Mouse (Mus musculus) adrenal gland, postnatal 0 days (tissue): ENCODE data around the gene Gm3500. TPM values are rescaled to one million over a fixed set of nuclear protein-coding genes. Genes with fewer than 3 reads are reported as not detected.

Experiments
- polyA plus RNA-seq: library from polyadenylated mRNA; unstranded; fragments of >200 nt; fragmentation: Nextera tagmentation; extraction: Ambion mirVana; gene quantifications from 2 replicates; pipeline ENCODE4 v1.2.1, GENCODE M21; 2015

The Gm3500 gene
- polyA plus RNA-seq: 0.08 TPM in 1 of 2 replicates, not detected in the other

DNA sequence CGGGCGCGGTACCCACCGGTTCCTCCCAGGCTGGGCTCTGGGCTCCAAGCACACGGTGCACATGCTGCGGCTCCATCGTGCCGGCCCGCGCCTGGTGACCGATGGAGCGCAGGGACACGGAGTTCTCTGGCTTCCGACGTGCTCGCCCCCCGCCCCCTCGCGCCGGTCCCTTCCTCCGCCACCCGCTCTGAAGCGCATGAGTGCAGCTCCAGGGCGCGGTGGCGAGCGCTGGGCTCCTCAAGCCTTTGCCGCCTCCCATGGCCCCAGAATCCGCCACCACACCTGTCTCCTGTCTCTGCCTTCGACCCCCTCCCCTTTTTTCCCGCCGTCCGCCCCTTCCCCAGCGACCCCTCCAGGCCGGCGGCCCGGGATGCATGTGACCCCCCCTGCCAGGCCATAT is at the start of gene Gm3500:
Gene Gm3500 (minus strand): TSS at position 101 of the 400 bp plus-strand sequence.

DNA sequence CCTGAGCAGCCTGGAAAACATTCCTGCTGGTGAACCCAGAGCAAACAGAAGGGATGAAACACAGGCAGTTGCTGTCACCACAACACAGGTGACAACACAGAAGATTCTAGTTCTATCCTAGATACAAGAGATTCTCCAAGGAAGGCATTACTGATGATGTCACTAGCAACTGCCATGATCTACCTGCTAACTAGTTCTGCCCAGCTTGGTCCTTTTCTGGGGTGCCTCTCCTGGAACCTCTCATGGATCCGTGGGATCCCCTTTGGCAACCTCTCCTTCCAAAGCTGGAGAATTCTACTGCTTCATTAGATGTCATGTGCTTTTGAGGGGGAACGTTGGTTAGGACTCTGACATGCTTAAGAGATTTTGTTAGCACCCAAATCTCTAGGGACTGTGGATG is 54.0 kb downstream of the Gm3500 start, which contains the start of gene Gm3542:
Gene Gm3542 (minus strand): TSS at position 101 of the 400 bp plus-strand sequence.

Other genes with a start within 250 kb of the Gm3500 start
- gene Gm3317, start 224.5 kb downstream of the Gm3500 start, polyA plus RNA-seq: not detected in 2 replicates
- not detected in 2 replicates for gene Gm8271, start 203.3 kb downstream of the Gm3500 start, polyA plus RNA-seq
- gene Gm3526, start 128.5 kb downstream of the Gm3500 start, polyA plus RNA-seq: not detected in 2 replicates
- gene Gm3542, start 54.1 kb downstream of the Gm3500 start, polyA plus RNA-seq: not detected in 2 replicates
- 0.08 and 0.46 TPM in 2 replicates for gene Gm3194, start 66.4 kb upstream of the Gm3500 start, polyA plus RNA-seq
- not detected in 2 replicates for gene Gm8246, start 88.8 kb upstream of the Gm3500 start, polyA plus RNA-seq
- not detected in 2 replicates for gene Gm3187, start 95.2 kb upstream of the Gm3500 start, polyA plus RNA-seq
- gene Gm3488, start 112.6 kb upstream of the Gm3500 start, polyA plus RNA-seq: 0.28 and 0.61 TPM in 2 replicates
- gene Gm3532, start 149.4 kb upstream of the Gm3500 start, polyA plus RNA-seq: not detected in 2 replicates
- not detected in 2 replicates for gene Gm8265, start 244.0 kb upstream of the Gm3500 start, polyA plus RNA-seq